Mouse (Mus musculus) hindbrain, postnatal 0 days (tissue): Measurements from ENCODE around the gene Fbxo47. TPM values are rescaled to one million over a fixed set of nuclear protein-coding genes. Genes with fewer than 3 reads are reported as not detected.
"Not testable (repeated sequence)": the region's sequence is repeated elsewhere in the genome, so short reads cannot be mapped to it uniquely, and the experiment has no call there.

Experiments
- ATAC-seq: fragments of 200-750 bp; cut with Nextera tagmentation; 2 replicates; pipeline ENCODE4 v1.8.0; 2017; ENCODE audit warnings: mild to moderate bottlenecking, moderate TSS enrichment, moderate library complexity
- DNase-seq: peaks from one replicate; pipeline ENCODE4 v3.0.0-alpha.2; 2015; ENCODE audit warnings: low spot score
- H3K27ac ChIP-seq: fragments of 300-500 bp; sonication (generic); 2 replicates; pipeline ENCODE4 v1.5.1; 2014; ENCODE audit warnings: mild to moderate bottlenecking
- H3K27me3 ChIP-seq: fragments of 300-500 bp; sonication (generic); 2 replicates; pipeline ENCODE4 v1.6.1; 2014; ENCODE audit warnings: low read length, mixed read lengths; ENCODE audit not compliant: insufficient read depth
- H3K36me3 ChIP-seq: fragments of 300-500 bp; sonication (generic); 2 replicates; pipeline ENCODE4 v1.6.1; 2014; ENCODE audit warnings: low read length, mixed read lengths; ENCODE audit not compliant: insufficient read depth
- H3K4me1 ChIP-seq: fragments of 300-500 bp; sonication (generic); 2 replicates; pipeline ENCODE4 v1.6.1; 2014; ENCODE audit warnings: antibody characterized with exemption, low read length, mixed read lengths; ENCODE audit not compliant: insufficient read depth
- H3K4me2 ChIP-seq: fragments of 300-500 bp; sonication (generic); 2 replicates; pipeline ENCODE4 v1.6.1; 2014; ENCODE audit warnings: low read depth, mild to moderate bottlenecking, low read length, moderate library complexity, mixed read lengths
- H3K4me3 ChIP-seq: fragments of 300-500 bp; sonication (generic); 2 replicates; pipeline ENCODE4 v1.5.1; 2014; ENCODE audit warnings: low read length
- H3K9ac ChIP-seq: fragments of 300-500 bp; sonication (generic); replicated peaks from 2 replicates; pipeline ENCODE4 v1.6.1; 2014; ENCODE audit warnings: mild to moderate bottlenecking, low read length, moderate library complexity, mixed read lengths
- H3K9me3 ChIP-seq: fragments of 300-500 bp; sonication (generic); 2 replicates; pipeline ENCODE4 v1.6.1; 2016; ENCODE audit warnings: low read length, mixed read lengths
- CTCF ChIP-seq: IDR thresholded peaks from 2 replicates; pipeline ENCODE4 v1.5.1; 2016; ENCODE audit warnings: antibody characterized with exemption, control low read depth, low read depth
- WGBS: fragments of 180-500 bp; shearing (Covaris S2); extraction: QIAGEN DNeasy Blood & Tissue Kit; methylation state at CpG from one replicate; pipeline ENCODE4 v1.1.7; 2014; 5-methylcytosine and 5-hydroxymethylcytosine counted together
- polyA plus RNA-seq: library from polyadenylated mRNA; unstranded; fragments of >200 nt; fragmentation: Nextera tagmentation; extraction: Ambion mirVana; gene quantifications from 2 replicates; pipeline ENCODE4 v1.2.1, GENCODE M21; 2015
- total RNA-seq: library from RNA; depleted of rRNA; stranded (reverse); fragments of >200 nt; gene quantifications from 2 replicates; pipeline ENCODE4 v1.2.3, GENCODE M21; 2014

Gene Fbxo47
- total and polyA plus RNA-seq, 2 experiments from 2014 or later, result 0.36 to 0.47 TPM

- peak; percentile 74 for ATAC-seq
- H3K9ac ChIP-seq, result peak within 1 kb of the TSS; percentile 64
- TF ChIP-seq CTCF, result peak; percentile 63
- peak within 1 kb of the TSS; percentile 69 for H3K4me2 ChIP-seq
- DNase-seq, result peak; percentile 79
- 2% methylated on average over 6 of the region's 6 CpGs for WGBS
- H3K4me1 ChIP-seq, result no peaks in the 10 kb centered on the region
- peaks cover 16% of the 10 kb centered on the region; the same call in 1 of the 2 replicates for H3K36me3 ChIP-seq
- no peaks in the 10 kb centered on the region for H3K9me3 ChIP-seq
- no peaks in the 10 kb centered on the region for H3K27me3 ChIP-seq
- H3K27ac ChIP-seq, result peak within 1 kb of the TSS; percentile 92
- peak within 1 kb of the TSS; percentile 52 for H3K4me3 ChIP-seq
Observed at GRCm38 (mm10) chr11:97840539-97840954, 43.4 kb downstream of the Fbxo47 start, which contains the start of gene B230217C12Rik. TSS of gene B230217C12Rik (plus strand) at chr11:97840780.

- TF ChIP-seq CTCF, result no peak
- Histone ChIP-seq H3K27ac (peak overlapping the region; percentile 92), H3K4me3 (peak overlapping the region; percentile 52), H3K9ac (peak overlapping the region; percentile 64), H3K36me3 (peaks cover 19% of the 10 kb centered on the region; the same call in 1 of the 2 replicates), H3K4me1 (no peaks in the 10 kb centered on the region), H3K4me2 (peak overlapping the region; percentile 69), H3K9me3 (no peaks in the 10 kb centered on the region), H3K27me3 (no peaks in the 10 kb centered on the region)
- DNase-seq (no peak), ATAC-seq (no peak)
- WGBS, result 56% methylated on average over 2 of the region's 2 CpGs
Observed at GRCm38 (mm10) chr11:97840135-97840490, 43.8 kb downstream of the Fbxo47 start.

GRCm38 (mm10) chr11:97839441-97840134 lies 44.4 kb downstream of the Fbxo47 start:
- Histone ChIP-seq H3K4me2 (no peak overlapping the region), H3K4me1 (no peaks in the 10 kb centered on the region), H3K4me3 (no peak overlapping the region), H3K36me3 (peaks cover 24% of the 10 kb centered on the region), H3K9ac (0 out of 2 replicates have a peak overlapping the region, but pooled peaks have one; percentile 13), H3K9me3 (no peaks in the 10 kb centered on the region), H3K27me3 (no peaks in the 10 kb centered on the region), H3K27ac (peak overlapping the region; percentile 92; the same call in 1 of the 2 replicates)
- DNase-seq, result no peak
- TF ChIP-seq CTCF, result no peak
- ATAC-seq, result no peak
- WGBS, result 57% methylated on average over 11 of the region's 11 CpGs

GRCm38 (mm10) chr11:97838779-97839440 lies 45.0 kb downstream of the Fbxo47 start:
- H3K9me3 ChIP-seq, result no peaks in the 10 kb centered on the region
- H3K4me3 ChIP-seq, result no peak overlapping the region
- H3K9ac ChIP-seq, result 0 out of 2 replicates have a peak overlapping the region, but pooled peaks have one; percentile 13
- ATAC-seq (no peak), DNase-seq (no peak)
- peaks cover 31% of the 10 kb centered on the region for H3K36me3 ChIP-seq
- no peaks in the 10 kb centered on the region for H3K4me1 ChIP-seq
- H3K27me3 ChIP-seq, result no peaks in the 10 kb centered on the region
- WGBS, result 31% methylated on average over 10 of the region's 10 CpGs
- H3K27ac ChIP-seq, result peak overlapping the region; percentile 45; the same call in 1 of the 2 replicates
- H3K4me2 ChIP-seq, result no peak overlapping the region
- TF ChIP-seq CTCF, result no peak

GRCm38 (mm10) chr11:97837641-97838149 lies 46.3 kb downstream of the Fbxo47 start:
- H3K9ac ChIP-seq, result no peak overlapping the region
- ATAC-seq (no peak), DNase-seq (no peak)
- H3K27me3 ChIP-seq, result no peaks in the 10 kb centered on the region
- no peak overlapping the region for H3K4me2 ChIP-seq
- no peaks in the 10 kb centered on the region for H3K9me3 ChIP-seq
- no peak overlapping the region for H3K4me3 ChIP-seq
- no peaks in the 10 kb centered on the region for H3K4me1 ChIP-seq
- no peak overlapping the region for H3K27ac ChIP-seq
- WGBS, result 82% methylated on average over 7 of the region's 7 CpGs
- TF ChIP-seq CTCF, result no peak
- peaks cover 39% of the 10 kb centered on the region for H3K36me3 ChIP-seq

- not testable (repeated sequence) for H3K4me2 ChIP-seq, H3K4me1 ChIP-seq, H3K27me3 ChIP-seq, DNase-seq, H3K27ac ChIP-seq, H3K9ac ChIP-seq, ATAC-seq, H3K4me3 ChIP-seq, H3K9me3 ChIP-seq
- H3K36me3 ChIP-seq, result peaks cover 39% of the 10 kb centered on the region
- WGBS, result 76% methylated on average over 9 of the region's 9 CpGs
Observed at GRCm38 (mm10) chr11:97837051-97837450, 46.9 kb downstream of the Fbxo47 start.
